Mouse (Mus musculus) limb, embryonic 12.5 days (tissue): ENCODE measurements around the gene Zfp712. TPM values are rescaled to one million over a fixed set of nuclear protein-coding genes. Genes with fewer than 3 reads are reported as not detected.

Source experiments
- ATAC-seq: fragments of 200-750 bp; cut with Nextera tagmentation; 2 replicates; pipeline ENCODE4 v1.8.0; 2017; ENCODE audit warnings: low read depth, moderate TSS enrichment; ENCODE audit not compliant: insufficient number of reproducible peaks, insufficient read depth, low FRiP score, low TSS enrichment
- H3K27ac ChIP-seq: fragments of 300-500 bp; sonication (generic); 2 replicates; pipeline ENCODE4 v1.5.1; 2016; ENCODE audit warnings: mild to moderate bottlenecking, moderate library complexity
- H3K27me3 ChIP-seq: fragments of 300-500 bp; sonication (generic); 2 replicates; pipeline ENCODE4 v1.6.1; 2016; ENCODE audit warnings: mild to moderate bottlenecking, moderate library complexity
- H3K36me3 ChIP-seq: fragments of 300-500 bp; sonication (generic); 2 replicates; pipeline ENCODE4 v1.6.1; 2016; ENCODE audit warnings: mild to moderate bottlenecking, moderate library complexity
- H3K4me1 ChIP-seq: fragments of 300-500 bp; sonication (generic); replicated peaks from 2 replicates; pipeline ENCODE4 v1.6.1; 2016
- H3K4me2 ChIP-seq: fragments of 300-500 bp; sonication (generic); 2 replicates; pipeline ENCODE4 v1.6.1; 2016; ENCODE audit warnings: mild to moderate bottlenecking, moderate library complexity
- H3K4me3 ChIP-seq: fragments of 300-500 bp; sonication (generic); replicated peaks from 2 replicates; pipeline ENCODE4 v1.5.1; 2016; ENCODE audit warnings: mild to moderate bottlenecking
- H3K9ac ChIP-seq: fragments of 300-500 bp; sonication (generic); replicated peaks from 2 replicates; pipeline ENCODE4 v1.6.1; 2016; ENCODE audit warnings: mild to moderate bottlenecking, moderate library complexity
- H3K9me3 ChIP-seq: fragments of 300-500 bp; sonication (generic); 2 replicates; pipeline ENCODE4 v1.6.1; 2016; ENCODE audit warnings: mild to moderate bottlenecking, moderate library complexity
- WGBS: fragments of 180-500 bp; shearing (Covaris S2); methylation state at CpG from one replicate; pipeline ENCODE4 v1.1.7; 2016; 5-methylcytosine and 5-hydroxymethylcytosine counted together
- polyA plus RNA-seq: library from polyadenylated mRNA; unstranded; fragments of >200 nt; fragmentation: Nextera tagmentation; extraction: Ambion mirVana; gene quantifications from 2 replicates; pipeline ENCODE4 v1.2.1, GENCODE M21; 2016

Zfp712 gene
- polyA plus RNA-seq, 1 experiment from 2014 or later, result 4.3 TPM

DNA sequence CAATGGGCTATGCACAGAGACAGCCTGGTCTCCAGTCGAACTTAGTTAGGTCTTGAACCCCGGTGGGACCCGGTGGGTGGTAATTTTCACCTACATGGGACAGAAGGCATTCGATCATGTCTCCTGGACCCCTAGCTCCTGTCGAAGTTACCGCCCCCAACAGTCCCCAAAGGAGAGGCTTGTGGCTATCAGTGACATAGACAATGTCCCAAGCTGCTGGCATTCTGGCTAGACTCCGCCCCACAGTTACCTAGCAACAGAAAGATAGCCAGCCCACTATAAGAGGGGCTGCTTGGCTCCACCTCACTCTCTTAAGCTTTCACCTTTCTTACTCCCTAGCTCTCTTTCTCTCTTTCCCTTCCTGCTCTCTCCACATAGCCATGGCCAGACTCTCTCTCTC is 1.5 kb upstream of the Zfp712 start:
- Histone ChIP-seq H3K9ac (no peak overlapping the region), H3K27ac (no peak overlapping the region), H3K9me3 (peaks cover 9% of the 10 kb centered on the region; the same call in 1 of the 2 replicates), H3K4me3 (no peak overlapping the region), H3K4me2 (no peak overlapping the region), H3K36me3 (peaks cover 6% of the 10 kb centered on the region; the same call in 1 of the 2 replicates), H3K27me3 (no peaks in the 10 kb centered on the region), H3K4me1 (peaks cover 4% of the 10 kb centered on the region)
- WGBS, result 56% methylated on average over 7 of the region's 7 CpGs
- ATAC-seq, result no peak

DNA sequence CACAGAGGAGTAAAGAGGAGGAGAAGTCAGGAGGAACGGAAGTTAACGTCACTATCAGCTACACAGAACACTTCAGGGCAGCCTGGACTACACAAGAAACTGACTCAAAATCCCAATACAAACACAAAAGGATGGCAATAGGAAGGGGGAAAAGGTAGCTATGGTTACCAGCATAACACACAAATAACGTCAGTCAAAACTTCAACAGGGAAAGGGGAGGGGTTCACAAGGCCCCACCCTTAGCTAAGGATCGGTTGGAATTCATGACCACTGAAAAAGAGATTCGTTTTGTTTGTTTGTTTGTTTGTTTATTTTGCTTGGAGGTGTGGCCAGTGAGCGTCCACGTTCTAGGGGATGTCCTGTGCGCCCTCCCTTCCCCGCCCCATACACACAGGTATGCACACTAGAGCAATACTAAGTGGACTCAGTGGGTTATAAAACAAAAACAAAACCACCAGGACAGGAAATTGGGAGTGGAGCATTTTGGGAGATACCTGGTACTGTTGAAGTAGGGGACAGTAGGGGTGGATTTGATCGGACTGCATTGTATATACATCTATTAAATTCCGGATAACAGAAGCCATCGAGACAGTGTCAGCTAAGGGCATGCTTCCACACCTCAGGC is 697 bp downstream of the Zfp712 start:
- H3K27ac ChIP-seq, result peak overlapping the region; percentile 91
- 6% methylated on average over 12 of the region's 12 CpGs for WGBS

More for the DNA sequence above, 697 bp downstream of the Zfp712 start:
- Histone ChIP-seq H3K9ac (peak overlapping the region; percentile 65), H3K4me3 (peak overlapping the region; percentile 70), H3K27me3 (no peaks in the 10 kb centered on the region), H3K36me3 (no peaks in the 10 kb centered on the region), H3K4me1 (peaks cover 4% of the 10 kb centered on the region), H3K4me2 (peak overlapping the region; percentile 75), H3K9me3 (peaks cover 4% of the 10 kb centered on the region; the same call in 1 of the 2 replicates)
- ATAC-seq, result peak; percentile 71

Other genes with a start within 250 kb of the Zfp712 start
- gene Gm10767, start 156.3 kb downstream of the Zfp712 start, polyA plus RNA-seq, result 0.90 and 1.0 TPM in 2 replicates
- 8.4 and 8.7 TPM in 2 replicates for gene Zfp708, start 36.8 kb upstream of the Zfp712 start, polyA plus RNA-seq
- 2.3 and 3.1 TPM in 2 replicates for gene Gm28557, start 47.4 kb upstream of the Zfp712 start, polyA plus RNA-seq
- 0.17 and 0.29 TPM in 2 replicates for gene Rslcan18, start 55.1 kb upstream of the Zfp712 start, polyA plus RNA-seq
- 1.9 and 2.5 TPM in 2 replicates for gene Zfp759, start 60.5 kb upstream of the Zfp712 start, polyA plus RNA-seq
- gene Rsl1, start 112.0 kb upstream of the Zfp712 start, polyA plus RNA-seq, result 7.6 and 8.1 TPM in 2 replicates
- 2.1 and 2.7 TPM in 2 replicates for gene Zfp455, start 133.3 kb upstream of the Zfp712 start, polyA plus RNA-seq
- 1.5 and 2.0 TPM in 2 replicates for gene Zfp458, start 217.3 kb upstream of the Zfp712 start, polyA plus RNA-seq
- 0.47 and 0.58 TPM in 2 replicates for gene Zfp457, start 245.3 kb upstream of the Zfp712 start, polyA plus RNA-seq